Mouse (Mus musculus) liver, embryonic 14.5 days (tissue): ENCODE measurements around the gene Galnt2. TPM values are rescaled to one million over a fixed set of nuclear protein-coding genes. Genes with fewer than 3 reads are reported as not detected.

Experiments used
- ATAC-seq: fragments of 200-750 bp; cut with Nextera tagmentation; 2 replicates; pipeline ENCODE4 v1.8.0; 2017; ENCODE audit warnings: moderate number of reproducible peaks, mild to moderate bottlenecking, moderate library complexity; ENCODE audit not compliant: insufficient read depth
- DNase-seq, 3 experiments: peaks; one replicate each; pipeline ENCODE4 v3.0.0-alpha.2; 2012 to 2013; ENCODE audit warnings: low read depth in 3 of 3, low spot score in 3 of 3
- H3K27ac ChIP-seq: fragments of 300-500 bp; sonication (generic); 2 replicates; pipeline ENCODE4 v1.5.1; 2014; ENCODE audit warnings: moderate library complexity, mild to moderate bottlenecking, control low read depth, inconsistent platforms
- H3K27me3 ChIP-seq: fragments of 300-500 bp; sonication (generic); 2 replicates; pipeline ENCODE4 v1.6.1; 2014; ENCODE audit warnings: mild to moderate bottlenecking, low read length, moderate library complexity; ENCODE audit not compliant: control insufficient read depth, insufficient read depth
- H3K36me3 ChIP-seq: fragments of 300-500 bp; sonication (generic); replicated peaks from 2 replicates; pipeline ENCODE4 v1.6.1; 2014; ENCODE audit warnings: low read depth; ENCODE audit not compliant: control insufficient read depth, insufficient read depth
- H3K4me1 ChIP-seq, 2 experiments: fragments of 200-500 bp in 1 of 2; fragments of 300-500 bp in 1 of 2; sonication (generic) in 1 of 2; replicated peaks; 2 replicates each; pipeline ENCODE4 v1.6.1; 2012 to 2014; ENCODE audit warnings: antibody characterized with exemption in 1 of 2, inconsistent platforms in 1 of 2, low read length in 1 of 2; ENCODE audit not compliant: control insufficient read depth in 2 of 2, insufficient read depth in 2 of 2
- H3K4me2 ChIP-seq: fragments of 300-500 bp; sonication (generic); 2 replicates; pipeline ENCODE4 v1.6.1; 2014; ENCODE audit warnings: low read depth, mild to moderate bottlenecking, control low read depth, moderate library complexity
- H3K4me3 ChIP-seq, 2 experiments: fragments of 200-500 bp in 1 of 2; fragments of 300-500 bp in 1 of 2; sonication (generic) in 1 of 2; 2 replicates each; pipeline ENCODE4 v1.5.1; 2012 to 2014; ENCODE audit warnings: low read depth in 2 of 2, low read length in 2 of 2, mild to moderate bottlenecking in 2 of 2, control low read depth in 1 of 2, inconsistent platforms in 1 of 2, moderate library complexity in 1 of 2; ENCODE audit not compliant: insufficient read depth in 1 of 2
- H3K9ac ChIP-seq: fragments of 300-500 bp; sonication (generic); replicated peaks from 2 replicates; pipeline ENCODE4 v1.6.1; 2014; ENCODE audit warnings: mild to moderate bottlenecking, control low read depth, moderate library complexity
- H3K9me3 ChIP-seq: fragments of 300-500 bp; sonication (generic); 2 replicates; pipeline ENCODE4 v1.6.1; 2016; ENCODE audit warnings: low read length, mixed read lengths; ENCODE audit not compliant: control insufficient read depth
- CTCF ChIP-seq: IDR thresholded peaks from 2 replicates; pipeline ENCODE4 v1.5.1; 2016; ENCODE audit warnings: antibody characterized with exemption, low read depth, control low read depth
- EP300 ChIP-seq: IDR thresholded peaks from 2 replicates; pipeline ENCODE4 v1.6.1; 2016; ENCODE audit warnings: antibody characterized with exemption, low read depth
- WGBS: fragments of 180-500 bp; shearing (Covaris S2); extraction: QIAGEN DNeasy Blood & Tissue Kit; methylation state at CpG from one replicate; pipeline ENCODE4 v1.1.7; 2014; ENCODE audit not compliant: insufficient replicate concordance; 5-methylcytosine and 5-hydroxymethylcytosine counted together
- polyA plus RNA-seq, 2 experiments: library from polyadenylated mRNA; depleted of rRNA in 1 of 2; stranded (reverse) in 1 of 2; unstranded in 1 of 2; fragments of >200 nt; fragmentation: Nextera tagmentation in 1 of 2; extraction: Ambion mirVana in 1 of 2; gene quantifications; 2 replicates each; pipeline versions ENCODE4 v1.2.1 to v1.2.3; 2012 to 2014

Galnt2 gene
- polyA plus RNA-seq, 2 experiments = 6.6 to 19.2 TPM

DNA sequence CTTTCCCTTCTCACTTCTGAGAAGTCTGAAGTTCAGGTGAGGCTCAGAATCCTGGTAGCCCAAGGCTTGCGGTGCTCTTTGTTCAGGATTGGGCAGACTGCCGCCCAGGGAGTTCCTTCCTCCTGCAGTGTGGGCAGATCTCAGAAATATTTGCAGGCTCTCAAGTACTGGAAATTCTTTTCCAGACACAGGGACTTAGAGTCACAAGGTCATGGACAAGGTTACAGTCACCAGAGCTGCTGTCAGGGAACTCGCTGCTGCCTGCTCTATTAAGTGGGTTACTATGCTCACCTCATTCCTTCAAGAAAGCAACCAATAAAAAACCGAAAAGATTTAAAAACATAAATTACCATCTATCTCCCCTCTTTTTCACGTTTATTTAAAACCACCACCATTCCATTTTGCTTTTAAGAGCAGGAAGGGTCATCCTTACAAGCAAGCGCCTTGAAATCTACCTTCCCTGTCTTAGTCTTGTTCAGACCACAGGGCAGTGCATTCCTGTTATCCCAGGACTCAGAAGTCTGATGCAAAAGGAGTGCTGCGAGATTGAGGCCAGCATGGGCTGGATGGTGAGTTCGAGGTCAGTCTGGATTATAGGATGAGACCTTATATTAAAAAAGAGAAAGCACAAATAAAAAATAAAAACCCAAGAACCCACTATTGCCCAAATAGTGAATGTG lies 555 bp upstream of the Galnt2 start:
- Histone ChIP-seq H3K27ac (no peak overlapping the region), H3K36me3 (no peaks in the 10 kb centered on the region), H3K9ac (no peak overlapping the region), H3K4me1 (peaks cover 0 to 12% of the 10 kb centered on the region in 2 experiments; a peak in 3 of 4 replicates), H3K4me3 (peak overlapping the region; percentile 16 to 90; a peak in 3 of 4 replicates), H3K9me3 (no peaks in the 10 kb centered on the region), H3K4me2 (peak overlapping the region; percentile 91), H3K27me3 (no peaks in the 10 kb centered on the region; the same call in 1 of the 2 replicates)
- DNase-seq (no peak), ATAC-seq (no peak)
- TF ChIP-seq EP300 = no peak
- TF ChIP-seq CTCF = no peak
- 44% methylated on average over 8 of the region's 8 CpGs for WGBS

- H3K9me3 ChIP-seq = no peaks in the 10 kb centered on the region
- H3K27ac ChIP-seq = no peak overlapping the region
- peak overlapping the region; percentile 75 for H3K9ac ChIP-seq
- H3K36me3 ChIP-seq = no peaks in the 10 kb centered on the region
- peak overlapping the region; percentile 91 for H3K4me2 ChIP-seq
- DNase-seq = peak; percentile 28 to 44 (median 41)
- H3K27me3 ChIP-seq = no peaks in the 10 kb centered on the region; the same call in 1 of the 2 replicates
- H3K4me1 ChIP-seq = peaks cover 0 to 12% of the 10 kb centered on the region in 2 experiments; a peak in 3 of 4 replicates
- peak overlapping the region; percentile 66 to 90 for H3K4me3 ChIP-seq
- under 1% methylated on average over 83 of the region's 83 CpGs for WGBS
- peak; percentile 79 for ATAC-seq
- no peak for TF ChIP-seq CTCF
- TF ChIP-seq EP300 = no peak
These were observed 491 bp downstream of the Galnt2 start for GRCm38 (mm10) chr8:124231485-124232279.

DNA sequence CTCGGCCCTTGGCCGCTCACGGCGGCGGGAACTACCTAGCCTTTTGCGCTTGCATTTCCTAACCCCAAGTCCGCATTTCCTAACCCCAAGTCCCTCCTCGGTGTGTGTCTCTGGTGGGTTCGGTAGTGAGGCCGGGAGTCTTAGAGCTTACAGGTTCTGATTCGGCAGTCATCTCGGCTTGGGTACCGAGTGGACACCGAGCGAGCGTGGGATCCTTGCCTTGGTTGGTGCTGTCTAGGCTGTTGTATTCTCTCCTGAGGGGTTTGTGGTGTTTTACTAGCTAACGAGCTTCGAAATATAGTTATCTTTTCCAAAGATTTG lies 1.0 kb downstream of the Galnt2 start:
- H3K9ac ChIP-seq = peak overlapping the region; percentile 75
- H3K4me1 ChIP-seq = peaks cover 0 to 12% of the 10 kb centered on the region in 2 experiments; a peak in 3 of 4 replicates
- ATAC-seq = no peak
- DNase-seq = no peak
- H3K4me3 ChIP-seq = peak overlapping the region; percentile 66 to 90
- no peaks in the 10 kb centered on the region; the same call in 1 of the 2 replicates for H3K27me3 ChIP-seq
- no peaks in the 10 kb centered on the region for H3K36me3 ChIP-seq
- WGBS = 5% methylated on average over 18 of the region's 18 CpGs
- H3K27ac ChIP-seq = no peak overlapping the region
- TF ChIP-seq CTCF (no peak), EP300 (no peak)
- no peaks in the 10 kb centered on the region for H3K9me3 ChIP-seq
- peak overlapping the region; percentile 91 for H3K4me2 ChIP-seq

DNA sequence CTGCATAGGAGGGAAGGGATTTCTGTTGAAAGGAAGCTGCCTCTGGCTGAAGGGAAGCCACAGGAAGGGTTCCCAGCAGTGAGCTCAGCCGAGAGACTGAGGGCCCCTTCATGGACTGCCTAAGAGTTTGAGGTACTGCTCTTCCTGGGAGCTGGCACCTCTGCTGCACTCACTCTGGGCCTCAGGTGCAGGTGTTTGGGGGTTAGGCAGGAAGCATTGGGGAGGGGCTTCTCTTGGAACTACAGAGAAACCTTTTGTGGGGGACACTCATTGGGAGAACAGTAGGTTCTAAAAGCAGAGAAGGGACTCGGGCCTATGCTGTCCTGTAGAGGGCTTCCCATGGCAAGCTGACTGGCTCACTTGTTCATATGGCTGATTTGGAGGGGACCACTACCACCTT lies 3.3 kb downstream of the Galnt2 start:
- WGBS = 41% methylated on average over 2 of the region's 2 CpGs
- DNase-seq = no peak
- ATAC-seq = no peak
- Histone ChIP-seq H3K9ac (no peak overlapping the region), H3K27me3 (no peaks in the 10 kb centered on the region; the same call in 1 of the 2 replicates), H3K9me3 (no peaks in the 10 kb centered on the region), H3K36me3 (no peaks in the 10 kb centered on the region), H3K4me1 (peaks cover 0 to 12% of the 10 kb centered on the region in 2 experiments; a peak in 3 of 4 replicates), H3K27ac (no peak overlapping the region), H3K4me3 (no peak overlapping the region), H3K4me2 (no peak overlapping the region)
- no peak for TF ChIP-seq EP300
- no peak for TF ChIP-seq CTCF

- no peaks in the 10 kb centered on the region for H3K9me3 ChIP-seq
- no peak overlapping the region for H3K4me2 ChIP-seq
- H3K4me1 ChIP-seq = peaks cover 0 to 13% of the 10 kb centered on the region in 2 experiments; a peak in 3 of 4 replicates
- H3K27me3 ChIP-seq = no peaks in the 10 kb centered on the region; the same call in 1 of the 2 replicates
- no peak for DNase-seq
- no peak overlapping the region for H3K9ac ChIP-seq
- TF ChIP-seq EP300 = no peak
- TF ChIP-seq CTCF = no peak
- WGBS = 69% methylated on average over 4 of the region's 4 CpGs
- no peak for ATAC-seq
- H3K4me3 ChIP-seq = no peak overlapping the region
- H3K27ac ChIP-seq = no peak overlapping the region
- no peaks in the 10 kb centered on the region for H3K36me3 ChIP-seq
These were observed 4.3 kb downstream of the Galnt2 start for GRCm38 (mm10) chr8:124235536-124235935.
